Mouse (Mus musculus) liver, embryonic 14.5 days (tissue): ENCODE data around the gene Muc1.

ENCODE experiments used
- CTCF ChIP-seq: IDR thresholded peaks from 2 replicates; pipeline ENCODE4 v1.5.1; 2016; ENCODE audit warnings: antibody characterized with exemption, low read depth, control low read depth
- EP300 ChIP-seq: IDR thresholded peaks from 2 replicates; pipeline ENCODE4 v1.6.1; 2016; ENCODE audit warnings: antibody characterized with exemption, low read depth

GRCm38 (mm10) chr3:89229276-89229675 lies 419 bp downstream of the Muc1 start:
- TF ChIP-seq EP300 (no peak), CTCF (no peak)
